Mouse (Mus musculus): Measurements from ENCODE around the gene Scarf1. TPM values are rescaled to one million over a fixed set of nuclear protein-coding genes. Genes with fewer than 3 reads are reported as not detected.

The Scarf1 gene
- polyA plus RNA-seq, 1 experiment from 2014 or later, result 19.5 TPM

DNA sequence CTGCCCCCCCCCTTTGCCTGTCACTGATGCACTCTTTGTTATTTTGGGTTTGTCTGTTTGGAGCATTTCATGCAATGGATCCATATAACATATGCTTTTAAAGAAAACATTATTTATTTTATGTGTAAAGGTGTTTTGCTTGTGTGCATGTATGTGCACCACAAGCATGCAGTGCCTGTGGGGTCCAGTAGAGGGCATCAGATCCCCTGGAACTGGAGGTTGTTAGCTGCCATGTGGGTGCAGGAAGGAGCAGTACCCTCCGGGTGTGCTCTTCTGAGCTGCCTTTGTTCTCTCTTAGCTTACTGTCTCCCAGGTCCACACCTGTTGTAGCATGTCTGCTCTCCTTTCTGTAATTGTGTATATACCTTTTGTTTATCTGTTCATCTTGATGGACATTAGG is 44.8 kb downstream of the Scarf1 start:
- H3K4me3 ChIP-seq (ENCODE audit: low read length), result no peak overlapping the region
- no peak overlapping the region for H3K9ac ChIP-seq (replicated peaks; ENCODE audit: low read length)
- no peak overlapping the region for H3K4me2 ChIP-seq (replicated peaks; ENCODE audit: low read depth, low read length)
- H3K27ac ChIP-seq (ENCODE audit: low read length), result no peak overlapping the region
- no peaks in the 10 kb centered on the region for H3K27me3 ChIP-seq (ENCODE audit: insufficient read depth, low read length)
- ATAC-seq (ENCODE audit: low FRiP score, low TSS enrichment), result no peak
- H3K4me1 ChIP-seq (ENCODE audit: insufficient read depth, low read length), result no peaks in the 10 kb centered on the region
- 0 out of 2 replicates have a peak, but pooled peaks cover 4% of the 10 kb centered on the region for H3K9me3 ChIP-seq (ENCODE audit: low read length)
- 85% methylated on average over 1 of the region's 1 CpGs for WGBS
- peaks cover 3% of the 10 kb centered on the region; the same call in 1 of the 2 replicates for H3K36me3 ChIP-seq (ENCODE audit: insufficient read depth, low read length)

DNA sequence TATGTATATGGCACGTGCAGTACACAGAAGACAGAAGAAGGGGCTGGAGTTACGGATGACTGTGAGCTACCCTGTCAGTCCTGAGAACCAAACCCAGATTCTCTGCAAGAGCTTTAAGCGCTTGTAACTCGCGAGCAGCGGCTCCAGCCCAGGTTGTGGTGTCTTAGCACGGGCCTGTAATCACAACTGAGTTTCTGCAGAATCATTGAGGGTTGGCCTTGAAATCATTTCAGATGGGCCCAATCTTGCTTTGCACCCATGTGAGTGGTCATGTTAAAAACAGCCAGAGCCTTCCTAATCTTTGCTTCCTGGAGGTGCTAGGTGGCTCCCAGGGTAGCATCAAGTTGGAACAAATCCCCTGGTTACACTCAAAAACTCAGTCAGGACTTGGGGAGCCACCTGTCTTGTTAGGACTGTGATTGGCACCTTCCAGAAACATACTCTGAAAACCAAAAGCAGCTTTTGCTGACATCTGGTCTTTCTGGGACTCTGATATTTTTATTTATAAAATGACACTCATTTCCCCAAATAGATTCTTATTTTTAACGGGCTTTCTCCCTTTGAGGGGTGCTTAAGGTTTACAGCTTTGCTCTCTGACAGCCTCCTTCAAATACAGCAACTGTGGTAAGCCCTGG is 46.6 kb downstream of the Scarf1 start:
- Histone ChIP-seq H3K4me1 (ENCODE audit: insufficient read depth, low read length) (no peaks in the 10 kb centered on the region), H3K27me3 (ENCODE audit: insufficient read depth, low read length) (no peaks in the 10 kb centered on the region), H3K9ac (replicated peaks; ENCODE audit: low read length) (no peak overlapping the region), H3K4me2 (replicated peaks; ENCODE audit: low read depth, low read length) (no peak overlapping the region), H3K27ac (ENCODE audit: low read length) (no peak overlapping the region), H3K36me3 (ENCODE audit: insufficient read depth, low read length) (peaks cover 3% of the 10 kb centered on the region; the same call in 1 of the 2 replicates), H3K4me3 (ENCODE audit: low read length) (no peak overlapping the region), H3K9me3 (ENCODE audit: low read length) (0 out of 2 replicates have a peak, but pooled peaks cover 4% of the 10 kb centered on the region)
- ATAC-seq (ENCODE audit: low FRiP score, low TSS enrichment), result no peak
- WGBS, result 85% methylated on average over 8 of the region's 8 CpGs

DNA sequence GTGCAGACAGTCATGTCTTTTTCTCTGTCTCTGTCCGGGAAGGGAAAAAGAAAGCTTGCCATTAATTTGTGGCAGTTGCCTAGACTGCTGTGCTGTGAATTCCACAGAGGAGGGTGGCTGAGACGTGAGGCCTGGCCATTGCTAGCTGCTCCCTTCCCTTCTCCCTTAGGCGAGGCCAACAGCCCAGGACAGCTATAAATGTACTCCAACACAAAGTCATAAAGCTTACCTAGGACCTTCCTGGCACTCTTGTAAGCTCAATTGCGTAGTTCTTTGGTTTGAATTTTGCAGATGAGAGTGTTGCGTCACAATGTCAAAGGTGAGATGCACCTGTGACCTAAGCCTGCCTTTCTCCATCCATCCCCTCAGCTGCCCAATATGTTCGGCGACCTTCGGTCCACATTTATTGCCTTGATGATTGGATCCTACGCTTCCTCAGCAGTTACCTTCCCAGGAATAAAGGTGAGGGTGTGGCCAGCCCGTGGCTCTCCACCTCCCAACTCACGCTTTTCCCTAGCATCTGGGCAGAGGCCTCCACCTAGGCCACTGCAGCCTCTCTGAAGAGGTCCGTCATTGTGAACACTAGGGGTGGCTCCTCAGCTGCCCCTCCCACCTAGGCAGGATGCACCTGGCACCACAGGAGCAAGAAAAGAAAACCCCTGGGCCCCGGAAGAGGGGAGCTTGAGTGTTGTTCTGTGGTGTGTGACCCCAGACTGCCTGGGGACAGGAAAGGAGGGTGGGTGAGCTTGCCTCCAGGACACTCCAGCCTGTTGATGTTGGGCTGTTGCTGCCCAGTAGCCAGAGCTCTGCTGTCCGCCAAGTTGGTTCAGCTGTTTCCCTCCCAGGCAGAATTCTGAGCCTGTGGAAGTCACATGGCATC is 47.4 kb downstream of the Scarf1 start:
- Histone ChIP-seq H3K27me3 (ENCODE audit: insufficient read depth, low read length) (no peaks in the 10 kb centered on the region), H3K9me3 (ENCODE audit: low read length) (0 out of 2 replicates have a peak, but pooled peaks cover 4% of the 10 kb centered on the region), H3K4me2 (replicated peaks; ENCODE audit: low read depth, low read length) (no peak overlapping the region), H3K27ac (ENCODE audit: low read length) (no peak overlapping the region), H3K4me1 (ENCODE audit: insufficient read depth, low read length) (peaks cover 5% of the 10 kb centered on the region; the same call in 1 of the 2 replicates), H3K36me3 (ENCODE audit: insufficient read depth, low read length) (peaks cover 3% of the 10 kb centered on the region; the same call in 1 of the 2 replicates), H3K4me3 (ENCODE audit: low read length) (no peak overlapping the region), H3K9ac (replicated peaks; ENCODE audit: low read length) (no peak overlapping the region)
- WGBS, result 70% methylated on average over 14 of the region's 14 CpGs
- no peak for ATAC-seq (ENCODE audit: low FRiP score, low TSS enrichment)

DNA sequence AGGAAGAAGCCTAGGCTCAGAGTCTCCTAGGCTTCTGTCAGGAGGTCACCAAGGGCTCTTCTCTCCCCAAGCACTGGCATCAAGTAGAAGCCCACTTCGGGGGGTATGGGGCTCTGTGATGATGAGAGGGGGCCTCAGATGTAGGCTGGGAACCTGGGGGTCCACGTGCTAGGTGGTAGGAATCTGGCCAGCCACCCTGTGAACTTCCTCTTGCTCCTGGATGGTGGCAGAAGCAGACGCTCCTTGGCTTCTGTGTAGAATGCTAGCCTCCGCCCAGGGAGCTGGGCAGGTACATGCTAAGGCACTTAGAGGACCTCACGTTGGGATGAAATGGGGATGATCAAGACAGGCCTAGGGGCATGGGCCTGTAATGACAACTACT is 48.1 kb downstream of the Scarf1 start:
- Histone ChIP-seq H3K27ac (ENCODE audit: low read length) (no peak overlapping the region), H3K27me3 (ENCODE audit: insufficient read depth, low read length) (no peaks in the 10 kb centered on the region), H3K36me3 (ENCODE audit: insufficient read depth, low read length) (peaks cover 3% of the 10 kb centered on the region; the same call in 1 of the 2 replicates), H3K9me3 (ENCODE audit: low read length) (0 out of 2 replicates have a peak, but pooled peaks cover 4% of the 10 kb centered on the region), H3K4me3 (ENCODE audit: low read length) (no peak overlapping the region), H3K4me1 (ENCODE audit: insufficient read depth, low read length) (peaks cover 10% of the 10 kb centered on the region; the same call in 1 of the 2 replicates), H3K9ac (replicated peaks; ENCODE audit: low read length) (no peak overlapping the region), H3K4me2 (replicated peaks; ENCODE audit: low read depth, low read length) (no peak overlapping the region)
- 87% methylated on average over 5 of the region's 5 CpGs for WGBS
- no peak for ATAC-seq (ENCODE audit: low FRiP score, low TSS enrichment)

DNA sequence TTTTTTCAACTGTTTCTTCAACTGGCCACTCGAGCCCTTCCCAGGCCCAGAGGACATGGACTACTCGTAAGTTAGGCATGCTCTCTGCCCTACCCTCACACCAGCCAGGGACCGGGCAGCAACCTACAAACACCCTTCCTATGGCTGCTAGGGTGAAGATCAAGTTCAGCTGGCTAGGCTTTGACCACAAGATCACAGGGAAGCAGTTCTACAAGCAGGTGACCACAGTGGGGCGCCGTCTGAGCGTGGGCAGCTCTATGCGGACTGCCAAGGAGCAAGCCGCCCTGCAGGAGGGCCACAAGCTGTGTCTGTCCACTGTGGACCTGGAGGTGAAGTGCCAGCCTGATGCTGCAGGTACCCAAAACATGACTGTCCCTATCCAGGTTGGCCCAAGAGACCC is 49.5 kb downstream of the Scarf1 start:
- no peak overlapping the region for H3K27ac ChIP-seq (ENCODE audit: low read length)
- no peaks in the 10 kb centered on the region for H3K27me3 ChIP-seq (ENCODE audit: insufficient read depth, low read length)
- WGBS, result 86% methylated on average over 8 of the region's 8 CpGs
- no peak for ATAC-seq (ENCODE audit: low FRiP score, low TSS enrichment)
- H3K4me3 ChIP-seq (ENCODE audit: low read length), result no peak overlapping the region
- no peak overlapping the region for H3K9ac ChIP-seq (replicated peaks; ENCODE audit: low read length)
- H3K36me3 ChIP-seq (ENCODE audit: insufficient read depth, low read length), result peaks cover 3% of the 10 kb centered on the region; the same call in 1 of the 2 replicates
- 0 out of 2 replicates have a peak, but pooled peaks cover 4% of the 10 kb centered on the region for H3K9me3 ChIP-seq (ENCODE audit: low read length)
- no peak overlapping the region for H3K4me2 ChIP-seq (replicated peaks; ENCODE audit: low read depth, low read length)
- H3K4me1 ChIP-seq (ENCODE audit: insufficient read depth, low read length), result peaks cover 21% of the 10 kb centered on the region; the same call in 1 of the 2 replicates

DNA sequence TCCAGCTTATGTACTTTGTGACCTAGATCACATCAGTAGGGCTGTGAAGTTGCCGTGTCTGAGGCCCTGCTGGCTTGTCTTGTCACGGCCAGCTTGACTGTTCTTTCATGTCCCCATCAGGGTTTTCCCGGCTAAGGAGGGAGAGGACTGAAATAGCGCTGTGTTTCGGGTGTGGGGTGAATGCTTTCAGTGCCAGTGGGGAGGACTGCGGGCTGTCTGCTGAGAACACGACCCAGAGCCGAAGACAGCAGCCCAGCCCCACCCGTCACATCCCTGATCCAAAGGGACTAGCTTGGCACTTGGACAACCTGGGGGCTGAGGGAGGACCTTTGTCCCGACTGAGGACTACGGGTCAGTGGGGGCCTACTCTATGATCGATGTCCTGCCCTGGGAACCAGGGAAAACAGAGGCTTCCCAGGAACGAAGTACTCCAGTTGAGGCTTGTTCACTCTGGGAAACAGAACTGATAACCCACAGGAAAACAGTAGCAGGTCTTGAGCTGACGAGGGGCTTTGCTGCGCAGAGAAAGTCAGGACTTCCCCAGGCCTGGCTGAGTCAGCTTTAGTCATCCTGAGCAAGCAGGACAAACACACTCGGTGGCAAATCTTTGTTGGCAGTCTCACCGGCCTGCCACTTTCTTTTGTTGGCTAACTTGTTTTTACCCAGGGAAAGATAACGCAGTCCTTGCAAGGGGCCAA is 50.7 kb downstream of the Scarf1 start:
- Histone ChIP-seq H3K4me2 (replicated peaks; ENCODE audit: low read depth, low read length) (no peak overlapping the region), H3K4me1 (ENCODE audit: insufficient read depth, low read length) (peaks cover 23% of the 10 kb centered on the region; the same call in 1 of the 2 replicates), H3K27me3 (ENCODE audit: insufficient read depth, low read length) (no peaks in the 10 kb centered on the region), H3K36me3 (ENCODE audit: insufficient read depth, low read length) (no peaks in the 10 kb centered on the region), H3K9me3 (ENCODE audit: low read length) (no peaks in the 10 kb centered on the region), H3K27ac (ENCODE audit: low read length) (no peak overlapping the region), H3K4me3 (ENCODE audit: low read length) (no peak overlapping the region), H3K9ac (replicated peaks; ENCODE audit: low read length) (no peak overlapping the region)
- 61% methylated on average over 18 of the region's 18 CpGs for WGBS
- ATAC-seq (ENCODE audit: low FRiP score, low TSS enrichment), result no peak

DNA sequence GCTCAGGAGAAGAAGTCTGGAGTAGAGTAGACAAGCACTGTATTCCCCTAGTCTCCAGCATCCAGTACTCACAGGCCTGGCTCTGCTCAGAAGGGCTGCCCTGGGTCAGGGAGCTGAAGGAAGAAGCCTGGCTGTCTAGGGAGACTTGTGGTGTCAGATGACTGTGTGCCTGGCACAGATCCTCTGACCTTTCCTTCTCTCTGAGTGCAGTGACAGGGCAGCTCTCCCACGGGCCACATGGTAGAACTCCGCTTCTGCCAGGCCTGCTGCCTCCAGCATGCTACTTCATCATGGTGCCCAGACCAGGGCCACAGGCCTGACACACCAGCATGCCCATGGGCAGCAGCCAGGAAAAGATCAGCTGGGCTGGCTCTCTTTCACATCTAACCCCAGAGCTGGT is 52.5 kb downstream of the Scarf1 start:
- no peak overlapping the region for H3K4me2 ChIP-seq (replicated peaks; ENCODE audit: low read depth, low read length)
- peak; percentile 69 for ATAC-seq (ENCODE audit: low FRiP score, low TSS enrichment)
- no peaks in the 10 kb centered on the region; the same call in 1 of the 2 replicates for H3K36me3 ChIP-seq (ENCODE audit: insufficient read depth, low read length)
- no peak overlapping the region for H3K4me3 ChIP-seq (ENCODE audit: low read length)
- H3K4me1 ChIP-seq (ENCODE audit: insufficient read depth, low read length), result peaks cover 23% of the 10 kb centered on the region; the same call in 1 of the 2 replicates
- H3K9ac ChIP-seq (replicated peaks; ENCODE audit: low read length), result no peak overlapping the region
- H3K9me3 ChIP-seq (ENCODE audit: low read length), result no peaks in the 10 kb centered on the region
- H3K27ac ChIP-seq (ENCODE audit: low read length), result peak overlapping the region; percentile 56
- H3K27me3 ChIP-seq (ENCODE audit: insufficient read depth, low read length), result no peaks in the 10 kb centered on the region
- 45% methylated on average over 2 of the region's 2 CpGs for WGBS

DNA sequence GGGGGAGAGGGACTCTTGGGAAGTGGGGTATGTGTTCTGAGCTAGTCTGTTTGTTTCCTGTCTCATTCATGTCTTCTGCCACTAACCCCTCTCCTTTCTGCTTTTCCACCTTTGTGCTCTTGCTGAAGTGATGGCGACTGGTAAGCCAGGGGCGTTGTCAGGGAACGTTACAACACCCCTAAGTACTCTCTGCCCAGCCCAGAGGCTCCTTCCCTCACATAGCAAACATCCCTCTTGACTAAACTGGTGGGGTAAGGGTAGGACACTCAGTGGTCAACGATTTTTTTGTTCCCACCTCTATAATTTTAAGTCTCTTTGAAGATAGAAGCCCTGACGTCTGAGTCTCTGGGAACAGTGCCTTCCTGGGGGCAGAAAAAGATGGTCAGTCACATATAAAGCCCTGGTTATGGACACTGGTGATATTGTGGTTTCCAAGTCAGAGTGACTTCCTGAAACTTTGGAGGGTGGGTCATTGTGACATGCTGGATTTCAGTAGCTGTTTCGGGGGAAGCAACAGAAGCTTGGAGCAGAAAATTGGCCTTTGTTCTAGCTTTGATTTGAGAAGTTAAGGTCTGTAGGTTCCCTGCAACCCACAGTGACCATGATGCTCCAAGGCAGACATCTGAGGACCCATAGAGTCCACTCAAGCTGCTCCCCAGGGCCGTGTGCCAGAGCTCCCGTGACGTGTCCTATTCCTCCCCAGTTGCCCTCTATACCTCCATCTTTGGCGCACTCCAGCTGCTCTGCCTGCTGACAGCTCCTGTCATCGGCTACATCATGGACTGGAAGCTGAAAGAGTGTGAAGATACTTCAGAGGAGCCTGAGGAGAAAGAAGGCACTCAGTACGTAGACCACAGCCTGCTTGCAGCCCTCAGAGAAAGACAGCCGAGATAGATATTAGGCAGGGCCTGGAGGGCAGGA is 53.2 kb downstream of the Scarf1 start:
- H3K4me2 ChIP-seq (replicated peaks; ENCODE audit: low read depth, low read length), result no peak overlapping the region
- no peak overlapping the region for H3K4me3 ChIP-seq (ENCODE audit: low read length)
- H3K9me3 ChIP-seq (ENCODE audit: low read length), result no peaks in the 10 kb centered on the region
- no peak overlapping the region for H3K9ac ChIP-seq (replicated peaks; ENCODE audit: low read length)
- no peaks in the 10 kb centered on the region for H3K27me3 ChIP-seq (ENCODE audit: insufficient read depth, low read length)
- no peaks in the 10 kb centered on the region; the same call in 1 of the 2 replicates for H3K36me3 ChIP-seq (ENCODE audit: insufficient read depth, low read length)
- H3K4me1 ChIP-seq (ENCODE audit: insufficient read depth, low read length), result peaks cover 23% of the 10 kb centered on the region; the same call in 1 of the 2 replicates
- ATAC-seq (ENCODE audit: low FRiP score, low TSS enrichment), result no peak
- WGBS, result 71% methylated on average over 13 of the region's 13 CpGs
- peak overlapping the region; percentile 56 for H3K27ac ChIP-seq (ENCODE audit: low read length)
